Mouse (Mus musculus) C2C12 (cell line): ENCODE results near the gene Wfdc5.

Source experiments
- CEBPB ChIP-seq: IDR thresholded peaks from one replicate; pipeline ENCODE4 v1.6.1; 2011; ENCODE audit warnings: low read depth, mild to moderate bottlenecking, control low read depth, moderate library complexity
- CTCF ChIP-seq: IDR thresholded peaks from one replicate; pipeline ENCODE4 v1.5.1; 2011; ENCODE audit not compliant: control insufficient read depth, insufficient read depth, insufficient read length
- FOSL1 ChIP-seq: IDR thresholded peaks from one replicate; pipeline ENCODE4 v1.8.0; 2011; ENCODE audit warnings: mild to moderate bottlenecking, low read length; ENCODE audit not compliant: poor library complexity, insufficient read depth, severe bottlenecking
- MAX ChIP-seq: IDR thresholded peaks from one replicate; pipeline ENCODE4 v1.6.1; 2011; ENCODE audit warnings: mild to moderate bottlenecking, control low read depth
- MYOD1 ChIP-seq: IDR thresholded peaks from one replicate; pipeline ENCODE4 v1.6.1; 2011; ENCODE audit warnings: low read depth; ENCODE audit not compliant: control insufficient read depth, insufficient read length
- MYOG ChIP-seq: IDR thresholded peaks from one replicate; pipeline ENCODE4 v1.6.1; 2011; ENCODE audit not compliant: control insufficient read depth, insufficient read length; ENCODE audit errors: extremely low read depth
- USF1 ChIP-seq: IDR thresholded peaks from one replicate; pipeline ENCODE4 v1.6.1; 2011; ENCODE audit warnings: low read depth, mild to moderate bottlenecking, control low read depth, moderate library complexity

DNA sequence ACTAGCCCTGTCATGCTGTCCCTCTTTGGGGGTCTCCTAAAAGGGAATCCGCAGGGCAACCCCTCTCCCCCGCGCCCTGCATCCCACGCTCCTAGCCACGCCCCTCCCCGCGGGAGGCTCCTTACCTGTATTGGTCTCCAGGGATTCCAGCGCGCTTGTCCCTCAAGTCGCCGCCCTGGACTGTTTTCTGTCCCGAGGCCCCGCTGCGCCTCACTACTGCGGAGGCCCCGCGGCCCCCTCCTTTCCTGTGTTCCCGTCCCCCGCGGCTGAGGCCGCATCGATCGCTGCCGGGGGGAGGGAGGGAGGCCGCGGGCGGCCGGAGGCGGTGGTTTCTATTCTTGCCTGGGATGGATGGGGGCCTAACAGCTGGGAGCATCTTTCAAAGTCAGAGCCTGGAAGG lies 11.6 kb downstream of the Wfdc5 start, which contains the start of gene Kcns1:
- TF ChIP-seq CTCF (no peak), USF1 (no peak), FOSL1 (no peak), MYOD1 (no peak), MYOG (no peak), CEBPB (no peak), MAX (no peak)
